Mouse (Mus musculus): ENCODE measurements around the gene Bicd1. TPM values are rescaled to one million over a fixed set of nuclear protein-coding genes. Genes with fewer than 3 reads are reported as not detected.

Gene Bicd1
- polyA plus RNA-seq, 1 experiment from 2014 or later: 42.0 TPM

GRCm38 (mm10) chr6:149409341-149409740 lies 655 bp downstream of the Bicd1 start:
- H3K27me3 ChIP-seq (ENCODE audit: control insufficient read depth, insufficient read depth, low read length): no peaks in the 10 kb centered on the region
- H3K9me3 ChIP-seq (ENCODE audit: control insufficient read depth, low read length): no peaks in the 10 kb centered on the region
- peak overlapping the region; percentile 93 for H3K27ac ChIP-seq (replicated peaks; ENCODE audit: low read depth, low read length)
- peak; percentile 65 for DNase-seq
- H3K4me2 ChIP-seq (ENCODE audit: low read length): peak overlapping the region; percentile 64
- peaks cover 7% of the 10 kb centered on the region; the same call in 1 of the 2 replicates for H3K4me1 ChIP-seq (ENCODE audit: control insufficient read depth, insufficient read depth, low read length)
- WGBS: under 1% methylated on average over 11 of the region's 11 CpGs
- peak overlapping the region; percentile 71 for H3K9ac ChIP-seq (replicated peaks; ENCODE audit: low read length)
- H3K4me3 ChIP-seq (replicated peaks; ENCODE audit: low read depth, low read length): peak overlapping the region; percentile 62
- no peaks in the 10 kb centered on the region for H3K36me3 ChIP-seq (ENCODE audit: control insufficient read depth, insufficient read depth, low read length)
- peak; percentile 55 for ATAC-seq (ENCODE audit: low FRiP score, low TSS enrichment)

GRCm38 (mm10) chr6:149409845-149410244 lies 1.2 kb downstream of the Bicd1 start:
- Histone ChIP-seq H3K9ac (replicated peaks; ENCODE audit: low read length) (peak overlapping the region; percentile 71), H3K4me3 (replicated peaks; ENCODE audit: low read depth, low read length) (peak overlapping the region; percentile 62), H3K4me1 (ENCODE audit: control insufficient read depth, insufficient read depth, low read length) (peaks cover 7% of the 10 kb centered on the region; the same call in 1 of the 2 replicates), H3K36me3 (ENCODE audit: control insufficient read depth, insufficient read depth, low read length) (no peaks in the 10 kb centered on the region), H3K9me3 (ENCODE audit: control insufficient read depth, low read length) (no peaks in the 10 kb centered on the region), H3K27ac (replicated peaks; ENCODE audit: low read depth, low read length) (peak overlapping the region; percentile 93), H3K4me2 (ENCODE audit: low read length) (peak overlapping the region; percentile 64), H3K27me3 (ENCODE audit: control insufficient read depth, insufficient read depth, low read length) (no peaks in the 10 kb centered on the region)
- DNase-seq (peak; percentile 44), ATAC-seq (ENCODE audit: low FRiP score, low TSS enrichment) (no peak)
- WGBS: 7% methylated on average over 4 of the region's 4 CpGs

DNA sequence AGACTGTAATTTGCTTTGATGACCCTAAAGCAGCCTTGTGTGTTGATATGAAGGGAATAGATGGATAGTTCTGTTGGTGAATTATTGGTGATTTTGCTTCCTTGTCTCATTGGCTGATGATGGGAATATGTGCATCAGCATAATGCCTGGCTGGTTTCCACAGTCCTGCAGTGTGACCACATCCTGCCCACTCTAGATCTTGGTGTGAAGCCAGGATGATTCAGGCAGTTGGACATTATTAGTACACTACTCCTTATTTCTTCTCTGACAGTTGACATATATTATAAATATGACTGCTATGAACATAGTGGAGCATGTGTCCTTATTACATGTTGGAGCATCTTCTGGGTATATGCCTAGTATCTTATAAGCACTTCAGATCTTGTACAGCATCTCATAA lies 4.6 kb downstream of the Bicd1 start:
- Histone ChIP-seq H3K4me2 (ENCODE audit: low read length) (no peak overlapping the region), H3K27ac (replicated peaks; ENCODE audit: low read depth, low read length) (no peak overlapping the region), H3K9ac (replicated peaks; ENCODE audit: low read length) (no peak overlapping the region), H3K4me1 (ENCODE audit: control insufficient read depth, insufficient read depth, low read length) (peaks cover 7% of the 10 kb centered on the region; the same call in 1 of the 2 replicates), H3K36me3 (ENCODE audit: control insufficient read depth, insufficient read depth, low read length) (no peaks in the 10 kb centered on the region), H3K27me3 (ENCODE audit: control insufficient read depth, insufficient read depth, low read length) (no peaks in the 10 kb centered on the region), H3K4me3 (replicated peaks; ENCODE audit: low read depth, low read length) (no peak overlapping the region), H3K9me3 (ENCODE audit: control insufficient read depth, low read length) (no peaks in the 10 kb centered on the region)
- ATAC-seq (ENCODE audit: low FRiP score, low TSS enrichment): no peak
- no peak for DNase-seq

- Histone ChIP-seq H3K4me2 (ENCODE audit: low read length) (no peak overlapping the region), H3K9me3 (ENCODE audit: control insufficient read depth, low read length) (no peaks in the 10 kb centered on the region), H3K27ac (replicated peaks; ENCODE audit: low read depth, low read length) (no peak overlapping the region), H3K4me1 (ENCODE audit: control insufficient read depth, insufficient read depth, low read length) (no peaks in the 10 kb centered on the region), H3K27me3 (ENCODE audit: control insufficient read depth, insufficient read depth, low read length) (no peaks in the 10 kb centered on the region), H3K36me3 (ENCODE audit: control insufficient read depth, insufficient read depth, low read length) (no peaks in the 10 kb centered on the region), H3K9ac (replicated peaks; ENCODE audit: low read length) (no peak overlapping the region), H3K4me3 (replicated peaks; ENCODE audit: low read depth, low read length) (no peak overlapping the region)
- ATAC-seq (ENCODE audit: low FRiP score, low TSS enrichment): no peak
- no peak for DNase-seq
Observed at GRCm38 (mm10) chr6:149424748-149425147, 16.1 kb downstream of the Bicd1 start.

DNA sequence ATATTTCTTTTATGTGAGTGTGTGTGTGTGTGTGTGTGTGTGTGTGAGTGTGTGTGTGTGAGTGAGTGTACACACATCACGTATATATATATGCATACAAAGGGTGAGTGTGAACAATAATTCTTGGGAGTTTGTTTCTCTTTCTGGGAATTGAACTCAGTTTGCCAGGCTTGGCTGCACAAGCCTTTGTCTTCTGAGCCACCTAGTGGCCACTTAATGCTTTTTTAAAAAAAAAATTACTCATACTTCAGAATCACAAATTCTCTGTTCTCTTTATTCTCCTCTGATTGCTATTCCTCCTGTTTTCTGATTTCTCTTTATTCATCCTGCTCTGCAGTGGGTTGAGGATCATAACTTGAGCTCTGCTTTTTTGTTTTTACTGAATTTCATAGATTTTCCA lies 30.5 kb downstream of the Bicd1 start:
- H3K4me1 ChIP-seq (ENCODE audit: control insufficient read depth, insufficient read depth, low read length): no peaks in the 10 kb centered on the region; the same call in 1 of the 2 replicates
- ATAC-seq (ENCODE audit: low FRiP score, low TSS enrichment): no peak
- no peak overlapping the region for H3K4me2 ChIP-seq (ENCODE audit: low read length)
- WGBS: 85% methylated on average over 1 of the region's 1 CpGs
- H3K27me3 ChIP-seq (ENCODE audit: control insufficient read depth, insufficient read depth, low read length): no peaks in the 10 kb centered on the region
- no peaks in the 10 kb centered on the region for H3K36me3 ChIP-seq (ENCODE audit: control insufficient read depth, insufficient read depth, low read length)
- H3K27ac ChIP-seq (replicated peaks; ENCODE audit: low read depth, low read length): no peak overlapping the region
- DNase-seq: peak; percentile 8
- H3K9ac ChIP-seq (replicated peaks; ENCODE audit: low read length): no peak overlapping the region
- no peak overlapping the region for H3K4me3 ChIP-seq (replicated peaks; ENCODE audit: low read depth, low read length)
- H3K9me3 ChIP-seq (ENCODE audit: control insufficient read depth, low read length): peaks cover 4% of the 10 kb centered on the region

DNA sequence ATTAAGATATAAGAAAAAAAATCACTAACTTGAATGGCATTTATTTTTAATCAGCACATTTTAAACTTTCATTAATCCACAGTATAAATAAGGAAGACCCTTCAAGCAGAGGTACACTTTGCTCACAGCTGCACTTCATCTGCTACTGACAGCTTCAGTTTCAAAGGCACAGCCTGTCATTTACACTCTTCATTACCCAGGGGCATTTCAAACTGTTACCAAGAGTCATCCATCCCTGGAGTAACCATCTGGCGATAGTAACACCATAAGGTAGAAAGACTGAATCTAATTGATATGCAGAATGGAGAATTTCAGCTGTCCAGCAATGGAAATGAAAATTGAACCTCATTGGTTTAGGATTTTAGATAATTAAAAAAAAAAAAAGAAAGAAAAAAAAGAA lies 34.2 kb downstream of the Bicd1 start:
- peak; percentile 71 for DNase-seq
- H3K36me3 ChIP-seq (ENCODE audit: control insufficient read depth, insufficient read depth, low read length): no peaks in the 10 kb centered on the region
- WGBS: 30% methylated on average over 1 of the region's 1 CpGs
- no peak overlapping the region for H3K9ac ChIP-seq (replicated peaks; ENCODE audit: low read length)
- H3K27me3 ChIP-seq (ENCODE audit: control insufficient read depth, insufficient read depth, low read length): no peaks in the 10 kb centered on the region
- no peak overlapping the region for H3K4me2 ChIP-seq (ENCODE audit: low read length)
- H3K27ac ChIP-seq (replicated peaks; ENCODE audit: low read depth, low read length): no peak overlapping the region
- peak; percentile 75 for ATAC-seq (ENCODE audit: low FRiP score, low TSS enrichment)
- H3K4me3 ChIP-seq (replicated peaks; ENCODE audit: low read depth, low read length): no peak overlapping the region
- no peaks in the 10 kb centered on the region; the same call in 1 of the 2 replicates for H3K4me1 ChIP-seq (ENCODE audit: control insufficient read depth, insufficient read depth, low read length)
- H3K9me3 ChIP-seq (ENCODE audit: control insufficient read depth, low read length): no peaks in the 10 kb centered on the region

DNA sequence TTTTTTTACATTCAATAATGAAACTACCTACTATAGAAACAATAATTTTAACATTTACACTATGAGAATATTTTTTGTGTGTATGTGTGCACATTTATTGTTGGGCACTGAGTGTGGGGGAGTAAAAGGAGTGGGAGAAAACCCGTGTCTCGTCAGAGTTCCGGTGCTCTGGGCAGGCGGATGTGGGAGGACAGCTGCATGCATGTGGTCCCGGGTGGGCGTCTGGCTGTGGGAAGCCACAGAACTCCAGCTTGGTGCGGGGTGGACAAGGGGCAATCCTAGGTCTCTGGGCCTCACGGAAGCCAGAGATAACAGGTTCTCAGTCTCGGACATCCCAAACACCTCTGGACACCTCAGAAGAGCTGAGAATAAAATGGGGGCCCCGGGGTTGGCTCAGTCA lies 37.2 kb downstream of the Bicd1 start:
- H3K4me1 ChIP-seq (ENCODE audit: control insufficient read depth, insufficient read depth, low read length): no peaks in the 10 kb centered on the region; the same call in 1 of the 2 replicates
- H3K4me3 ChIP-seq (replicated peaks; ENCODE audit: low read depth, low read length): no peak overlapping the region
- DNase-seq (no peak), ATAC-seq (ENCODE audit: low FRiP score, low TSS enrichment) (no peak)
- H3K36me3 ChIP-seq (ENCODE audit: control insufficient read depth, insufficient read depth, low read length): no peaks in the 10 kb centered on the region
- no peak overlapping the region for H3K9ac ChIP-seq (replicated peaks; ENCODE audit: low read length)
- WGBS: 80% methylated on average over 10 of the region's 10 CpGs
- no peaks in the 10 kb centered on the region for H3K9me3 ChIP-seq (ENCODE audit: control insufficient read depth, low read length)
- no peaks in the 10 kb centered on the region for H3K27me3 ChIP-seq (ENCODE audit: control insufficient read depth, insufficient read depth, low read length)
- no peak overlapping the region for H3K27ac ChIP-seq (replicated peaks; ENCODE audit: low read depth, low read length)
- no peak overlapping the region for H3K4me2 ChIP-seq (ENCODE audit: low read length)

DNA sequence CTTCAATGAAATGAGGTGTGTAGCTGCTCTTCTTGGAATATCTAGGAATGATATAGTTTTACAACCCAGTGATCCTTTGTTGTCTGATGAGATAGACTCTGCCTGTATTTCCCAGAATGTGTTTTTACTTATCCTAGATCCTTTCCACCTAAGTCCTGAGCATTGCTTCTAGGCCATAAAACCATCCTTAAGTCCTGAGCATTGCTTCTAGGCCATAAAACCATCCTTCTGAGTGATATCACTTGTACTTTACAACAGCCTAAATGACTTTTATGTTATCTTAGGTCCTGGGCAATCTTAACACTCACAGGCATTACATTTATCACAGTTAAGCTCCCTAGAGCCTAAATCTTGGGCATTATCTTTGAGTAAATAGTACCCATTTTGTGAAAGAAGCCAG lies 48.6 kb downstream of the Bicd1 start:
- Histone ChIP-seq H3K27ac (replicated peaks; ENCODE audit: low read depth, low read length) (no peak overlapping the region), H3K4me3 (replicated peaks; ENCODE audit: low read depth, low read length) (no peak overlapping the region), H3K4me1 (ENCODE audit: control insufficient read depth, insufficient read depth, low read length) (no peaks in the 10 kb centered on the region), H3K9ac (replicated peaks; ENCODE audit: low read length) (no peak overlapping the region), H3K9me3 (ENCODE audit: control insufficient read depth, low read length) (no peaks in the 10 kb centered on the region), H3K27me3 (ENCODE audit: control insufficient read depth, insufficient read depth, low read length) (no peaks in the 10 kb centered on the region), H3K4me2 (ENCODE audit: low read length) (no peak overlapping the region), H3K36me3 (ENCODE audit: control insufficient read depth, insufficient read depth, low read length) (no peaks in the 10 kb centered on the region)
- DNase-seq (no peak), ATAC-seq (ENCODE audit: low FRiP score, low TSS enrichment) (no peak)

- Histone ChIP-seq H3K4me3 (replicated peaks; ENCODE audit: low read depth, low read length) (no peak overlapping the region), H3K9me3 (ENCODE audit: control insufficient read depth, low read length) (no peaks in the 10 kb centered on the region), H3K9ac (replicated peaks; ENCODE audit: low read length) (no peak overlapping the region), H3K4me2 (ENCODE audit: low read length) (no peak overlapping the region), H3K27me3 (ENCODE audit: control insufficient read depth, insufficient read depth, low read length) (no peaks in the 10 kb centered on the region), H3K4me1 (ENCODE audit: control insufficient read depth, insufficient read depth, low read length) (no peaks in the 10 kb centered on the region), H3K36me3 (ENCODE audit: control insufficient read depth, insufficient read depth, low read length) (no peaks in the 10 kb centered on the region), H3K27ac (replicated peaks; ENCODE audit: low read depth, low read length) (no peak overlapping the region)
- ATAC-seq (ENCODE audit: low FRiP score, low TSS enrichment): no peak
- DNase-seq: no peak
- WGBS: 2% methylated on average over 1 of the region's 1 CpGs
Observed at GRCm38 (mm10) chr6:149460971-149461370, 52.3 kb downstream of the Bicd1 start.

All from midbrain, embryonic 14.5 days (tissue).